In genomic region chr4:97609831-97610727, GRCm38 (mm10) we compare ENCODE assay signal across 10 mouse cellular contexts.
DNase-seq lines count a peak whose midpoint lies in the region; ATAC-seq lines count a peak whose summit lies in the region.
"Had no signal": no experiment of that assay in that cellular context is flagged by ENCODE, and none has a peak within 500 bp of the region (broad histone marks: within the 10 kb centered on the region; RNA-seq: fewer than 3 reads in every experiment).

No protein-coding gene starts in this region.

- H3K4me2 ChIP-seq in heart, embryonic 11.5 days = no peak overlapping the region
- H3K4me2 ChIP-seq: lung, embryonic 15.5 days had no signal

- H3K4me3 ChIP-seq in heart, embryonic 11.5 days (ENCODE audit: low read depth, low read length) = no peak overlapping the region
- H3K4me3 ChIP-seq in embryonic facial prominence, embryonic 10.5 days = no peak overlapping the region
- H3K4me3 ChIP-seq: lung, embryonic 15.5 days had no signal

- no peaks in the 10 kb centered on the region for H3K9me3 ChIP-seq in heart, embryonic 11.5 days (replicated peaks; ENCODE audit: control insufficient read depth, low read length)
- no peaks in the 10 kb centered on the region for H3K9me3 ChIP-seq in embryonic facial prominence, embryonic 10.5 days
- H3K9me3 ChIP-seq: lung, embryonic 15.5 days had no signal

- H3K27ac ChIP-seq in heart, embryonic 11.5 days (ENCODE audit: low read depth, low read length) = no peak overlapping the region
- peak overlapping the region; percentile 40; the same call in 1 of the 2 replicates for H3K27ac ChIP-seq in embryonic facial prominence, embryonic 10.5 days (replicated peaks)

- no peak overlapping the region for H3K9ac ChIP-seq in heart, embryonic 11.5 days (ENCODE audit: low read depth, low read length)
- H3K9ac ChIP-seq: lung, embryonic 15.5 days had no signal

- DNase-seq in heart, adult 8-10 months (ENCODE audit: low spot score) = peak; percentile 28
- peak; percentile 79 for DNase-seq in brain, adult 2 months (ENCODE audit: low read depth, low spot score)
- no peak for DNase-seq in embryonic facial prominence, embryonic 10.5 days (ENCODE audit: low spot score)
- peak; percentile 61 to 77 for DNase-seq in heart, postnatal 10 days
- no peak for DNase-seq in adrenal gland, postnatal 25 days
- no peak for DNase-seq in yolk sac, embryonic 10.5 days (ENCODE audit: low spot score)
- DNase-seq in adrenal gland, adult 8-10 months = no peak

- H3K4me1 ChIP-seq in heart, embryonic 11.5 days (ENCODE audit: control insufficient read depth, insufficient read depth, low read length) = 0 out of 2 replicates have a peak, but pooled peaks cover 3% of the 10 kb centered on the region
- H3K4me1 ChIP-seq in embryonic facial prominence, embryonic 10.5 days = peaks cover 52% of the 10 kb centered on the region

- no peaks in the 10 kb centered on the region for H3K27me3 ChIP-seq in heart, embryonic 11.5 days (ENCODE audit: control insufficient read depth, insufficient read depth, low read length)
- H3K27me3 ChIP-seq in embryonic facial prominence, embryonic 10.5 days (replicated peaks; ENCODE audit: low read depth, poor library complexity, severe bottlenecking) = no peaks in the 10 kb centered on the region
- H3K27me3 ChIP-seq: lung, embryonic 15.5 days had no signal

- WGBS in heart, embryonic 11.5 days (ENCODE audit: insufficient replicate concordance) = 32% methylated on average over 10 of the region's 10 CpGs
- WGBS in embryonic facial prominence, embryonic 10.5 days = 29% methylated on average over 10 of the region's 10 CpGs

- intact Hi-C loops in heart, postnatal 10 days (cut with DNase I) = no loop called here

- ATAC-seq in heart, embryonic 11.5 days (replicated peaks; ENCODE audit: insufficient number of reproducible peaks, low FRiP score, low TSS enrichment) = no peak
- ATAC-seq: intestine, postnatal 0 days had no signal

- H3K36me3 ChIP-seq in heart, embryonic 11.5 days (ENCODE audit: control insufficient read depth, insufficient read depth, low read length) = no peaks in the 10 kb centered on the region
- no peaks in the 10 kb centered on the region; the same call in 1 of the 2 replicates for H3K36me3 ChIP-seq in embryonic facial prominence, embryonic 10.5 days (replicated peaks)
- H3K36me3 ChIP-seq: lung, embryonic 15.5 days had no signal

Comparison
In these comparisons a context has a peak if more than half of its experiments do, and no peak if none do; other contexts are left out.
1. DNase-seq: peak in heart, adult 8-10 months (single experiment), brain, adult 2 months (single experiment) and heart, postnatal 10 days (2 of 2); none in embryonic facial prominence, embryonic 10.5 days (single experiment), adrenal gland, postnatal 25 days (single experiment), yolk sac, embryonic 10.5 days (single experiment) and adrenal gland, adult 8-10 months (single experiment).